Mouse (Mus musculus): ENCODE results near the gene Cyp3a59.
"Not testable (repeated sequence)": the region's sequence is repeated elsewhere in the genome, so short reads cannot be mapped to it uniquely, and the experiment has no call there.

The Cyp3a59 gene

DNA sequence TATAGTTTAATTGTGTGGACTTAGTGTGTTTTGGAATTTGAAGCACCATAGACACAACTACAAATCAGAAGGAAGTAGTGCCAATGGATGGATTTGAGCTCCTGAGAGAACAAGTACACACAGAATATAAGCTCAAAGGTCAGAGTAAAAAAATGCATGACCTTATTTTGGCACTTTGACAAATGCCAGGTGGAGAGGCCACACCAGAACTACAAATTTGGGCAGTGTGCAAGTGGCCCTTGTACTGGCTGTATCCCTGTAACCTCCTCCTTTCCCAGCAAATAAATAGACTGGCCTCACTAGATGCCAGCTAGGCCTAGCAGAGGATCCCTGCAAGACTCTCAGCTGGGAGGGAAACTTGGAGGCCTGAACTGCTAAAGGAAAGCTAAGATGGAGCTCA lies at the start of gene Cyp3a59:
TSS of gene Cyp3a59 (plus strand) at position 313 of the 400 bp plus-strand sequence.
- not testable (repeated sequence) for DNase-seq (ENCODE audit: low spot score in 2 of 2)

DNA sequence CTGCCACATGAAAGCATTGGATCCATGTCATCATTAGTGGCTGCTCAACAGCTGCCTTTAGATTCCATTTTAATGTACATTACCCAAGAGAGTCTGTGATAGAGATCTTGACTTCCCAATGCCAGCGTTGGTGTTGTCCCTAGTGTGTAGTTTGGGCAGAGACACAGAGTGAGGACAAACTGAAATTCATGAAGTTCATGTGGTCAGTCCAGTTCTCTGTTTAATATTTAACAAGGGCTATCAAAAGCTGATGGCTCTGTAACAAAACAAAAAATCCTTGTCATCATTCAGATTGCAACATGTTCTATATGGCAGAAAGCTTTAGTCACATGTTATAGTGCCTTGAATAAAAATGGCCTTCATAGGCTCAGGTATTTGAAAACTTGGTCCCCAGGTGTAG lies 9.0 kb upstream of the Cyp3a59 start:
- no peak for DNase-seq (ENCODE audit: low spot score in 2 of 2)

- DNase-seq (ENCODE audit: low spot score in 2 of 2): no peak
These were observed 68.8 kb downstream of the Cyp3a59 start for GRCm38 (mm10) chr5:146147903-146148302.

DNA sequence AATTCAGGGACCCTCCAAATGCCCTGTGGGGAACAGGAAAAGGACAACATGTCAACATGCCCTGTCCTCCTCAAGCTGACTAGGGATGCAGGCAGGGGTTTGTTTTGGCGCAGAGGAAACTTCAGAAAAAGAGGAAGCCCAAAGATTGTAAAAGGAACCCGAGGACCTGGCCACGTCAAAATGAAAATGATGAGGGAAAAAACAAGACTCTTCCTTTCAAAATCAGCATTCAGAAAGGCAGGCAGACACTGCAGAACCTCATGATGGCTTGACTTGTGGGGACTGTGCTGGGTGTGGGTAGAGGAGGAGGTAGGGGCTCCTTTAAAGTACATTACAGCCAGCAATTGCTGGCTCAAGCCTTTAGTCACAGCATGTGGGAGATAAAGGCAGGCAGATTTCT lies 71.4 kb downstream of the Cyp3a59 start:
- DNase-seq (ENCODE audit: low spot score in 2 of 2): no peak

DNA sequence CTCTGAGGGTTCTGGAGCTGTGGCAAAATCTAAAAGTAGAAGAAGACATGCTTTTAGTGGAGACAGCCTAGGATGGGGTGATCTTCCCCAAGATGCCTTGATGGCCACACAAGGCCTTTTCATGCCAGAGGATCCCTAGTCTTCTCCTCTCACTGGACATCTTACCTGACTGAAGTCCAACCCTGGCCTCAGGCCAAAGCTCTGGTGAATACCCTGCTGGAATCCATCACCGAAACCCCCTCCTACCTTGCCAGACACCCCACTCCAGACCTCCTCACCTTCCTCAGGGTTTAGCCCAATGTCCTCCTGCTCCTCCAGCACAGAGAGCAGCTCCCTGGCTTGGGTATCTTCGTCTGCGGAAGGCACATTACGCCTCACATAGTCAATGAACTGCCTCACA lies 79.3 kb downstream of the Cyp3a59 start:
- DNase-seq (ENCODE audit: low spot score in 2 of 2): not testable (repeated sequence)

DNA sequence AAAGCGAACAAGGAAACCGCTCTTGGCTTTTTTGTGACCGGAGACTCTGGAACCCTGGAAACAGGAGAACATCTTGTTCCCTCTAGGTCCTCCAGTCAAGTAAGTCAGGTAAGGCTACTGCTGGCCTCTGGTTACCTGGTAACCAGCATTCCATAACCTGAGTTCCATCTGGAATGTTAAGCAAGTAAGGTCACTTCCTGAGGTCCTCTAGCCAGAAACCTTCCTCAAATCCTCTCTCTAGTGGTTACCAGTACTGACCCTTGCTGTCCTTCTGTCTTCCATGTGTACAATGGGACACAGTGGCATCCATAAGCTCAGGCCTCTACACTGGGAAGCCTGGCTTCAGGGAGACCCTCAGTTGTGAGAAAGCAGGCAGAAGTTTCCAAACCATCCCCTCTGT lies 81.4 kb downstream of the Cyp3a59 start, which contains the start of gene Gm5565:
TSS of gene Gm5565 (minus strand) at position 101 of the 400 bp plus-strand sequence.
- DNase-seq (ENCODE audit: low spot score in 2 of 2): not testable (repeated sequence)

All from frontal cortex, postnatal 36 days (tissue).